21 mouse cellular contexts compared by ENCODE assay signal in the genomic region with DNA sequence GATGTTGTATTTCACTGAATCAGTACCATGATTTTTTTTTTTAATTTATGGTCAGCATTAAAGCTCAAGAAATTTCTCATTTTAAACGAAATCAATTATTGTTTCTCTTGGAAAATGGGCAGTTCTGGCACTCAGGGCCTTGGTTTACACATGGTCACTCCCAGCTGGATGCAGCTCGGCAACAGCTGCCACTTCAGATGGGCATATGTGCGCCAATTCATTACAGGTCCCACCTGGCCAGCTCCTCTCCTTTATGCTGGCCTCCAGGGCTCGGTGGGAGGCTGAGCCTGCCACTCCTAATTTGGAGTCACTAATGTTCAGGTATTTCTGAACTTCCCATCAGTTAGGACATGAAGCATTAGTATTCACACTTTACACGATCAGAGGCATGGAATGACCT.
DNase-seq lines count a peak whose midpoint lies in the region; ATAC-seq and TF ChIP-seq lines count a peak whose summit lies in the region.
"Had no signal": no experiment of that assay in that cellular context is flagged by ENCODE, and none has a peak within 500 bp of the region (broad histone marks: within the 10 kb centered on the region; RNA-seq: fewer than 3 reads in every experiment).

No protein-coding gene starts in this region.

- no peaks in the 10 kb centered on the region for H3K9me3 ChIP-seq in forebrain, embryonic 13.5 days (replicated peaks)
- H3K9me3 ChIP-seq: embryonic facial prominence, embryonic 10.5 days; forebrain, embryonic 15.5 days; heart, embryonic 15.5 days; hindbrain, embryonic 10.5 days; hindbrain, embryonic 15.5 days had no signal

- intact Hi-C loops in heart, postnatal 25 days (cut with DNase I), result no loop called here

- peak; percentile 33; the same call in 1 of the 2 replicates for ATAC-seq in cerebellum, adult (ENCODE audit: insufficient number of reproducible peaks, low FRiP score, low TSS enrichment)
- ATAC-seq in forebrain, embryonic 13.5 days, result no peak
- ATAC-seq: forebrain, embryonic 15.5 days; inflammation-experienced regulatory T-cells, adult 6 months had no signal

- H3K4me3 ChIP-seq in cerebellum, adult 2 months (replicated peaks; ENCODE audit: insufficient read depth, low read depth, low read length), result no peak overlapping the region
- no peak overlapping the region for H3K4me3 ChIP-seq in forebrain, embryonic 13.5 days
- H3K4me3 ChIP-seq: embryonic facial prominence, embryonic 10.5 days; forebrain, embryonic 15.5 days; heart, adult 2 months; heart, embryonic 15.5 days; hindbrain, embryonic 10.5 days; hindbrain, embryonic 15.5 days had no signal

- no peak overlapping the region for H3K27ac ChIP-seq in cerebellum, adult 2 months (ENCODE audit: insufficient read depth, low read length)
- H3K27ac ChIP-seq in forebrain, embryonic 13.5 days, result no peak overlapping the region
- H3K27ac ChIP-seq: embryonic facial prominence, embryonic 10.5 days; forebrain, embryonic 15.5 days; heart, adult 2 months; heart, embryonic 15.5 days; hindbrain, embryonic 10.5 days; hindbrain, embryonic 15.5 days had no signal

- no peaks in the 10 kb centered on the region for H3K36me3 ChIP-seq in forebrain, embryonic 13.5 days (ENCODE audit: poor library complexity, severe bottlenecking)
- H3K36me3 ChIP-seq: embryonic facial prominence, embryonic 10.5 days; forebrain, embryonic 15.5 days; heart, embryonic 15.5 days; hindbrain, embryonic 10.5 days; hindbrain, embryonic 15.5 days had no signal

- 14% methylated on average over 5 of the region's 5 CpGs for WGBS in cerebellum, adult 2 months
- 74% methylated on average over 5 of the region's 5 CpGs for WGBS in forebrain, embryonic 13.5 days

- no peak for TF ChIP-seq CTCF in cerebellum, adult 2 months (IDR thresholded peaks at IDR 0.05; ENCODE audit: borderline replicate concordance, insufficient read depth, low read depth, low read length)

- no peak for TF ChIP-seq POLR2A in cerebellum, adult 2 months (IDR thresholded peaks at IDR 0.05; ENCODE audit: borderline replicate concordance, insufficient read depth, low read length)

- H3K9ac ChIP-seq in forebrain, embryonic 13.5 days, result no peak overlapping the region
- H3K9ac ChIP-seq: forebrain, embryonic 15.5 days; heart, embryonic 15.5 days; hindbrain, embryonic 15.5 days had no signal

- no peak overlapping the region for H3K4me2 ChIP-seq in forebrain, embryonic 13.5 days
- H3K4me2 ChIP-seq: forebrain, embryonic 15.5 days; heart, embryonic 11.5 days; heart, embryonic 15.5 days; hindbrain, embryonic 15.5 days had no signal

- H3K4me1 ChIP-seq in cerebellum, adult 2 months (ENCODE audit: control insufficient read depth, insufficient read depth, low read length), result peaks cover 7% of the 10 kb centered on the region
- H3K4me1 ChIP-seq in forebrain, embryonic 13.5 days, result 0 out of 2 replicates have a peak, but pooled peaks cover 4% of the 10 kb centered on the region
- H3K4me1 ChIP-seq: embryonic facial prominence, embryonic 10.5 days; forebrain, embryonic 15.5 days; heart, embryonic 15.5 days; hindbrain, embryonic 10.5 days had no signal

- peak; percentile 42 for DNase-seq in brain, adult 2 months (ENCODE audit: low read depth, low spot score)
- peak; percentile 44 to 57 for DNase-seq in cerebellum, adult 2 months
- DNase-seq in cerebellum, postnatal 10 days, result peak; percentile 83 to 85
- no peak for DNase-seq in frontal cortex, postnatal 10 days (ENCODE audit: low spot score in 2 of 2)
- no peak for DNase-seq in adrenal gland, postnatal 4 days (ENCODE audit: low spot score in 2 of 2)
- DNase-seq in heart, postnatal 25 days (ENCODE audit: low spot score), result no peak
- DNase-seq: adrenal gland, postnatal 10 days; gastrocnemius, postnatal 14 days; heart, adult 2 months; heart, postnatal 14 days; kidney, adult 11 months; kidney, adult 9 months had no signal

- H3K27me3 ChIP-seq in cerebellum, adult 2 months (ENCODE audit: control insufficient read depth, insufficient read depth, low read length), result no peaks in the 10 kb centered on the region
- no peaks in the 10 kb centered on the region for H3K27me3 ChIP-seq in forebrain, embryonic 13.5 days
- H3K27me3 ChIP-seq: forebrain, embryonic 15.5 days; heart, embryonic 15.5 days; hindbrain, embryonic 15.5 days had no signal

Comparison
In these comparisons a context has a peak if more than half of its experiments do, and no peak if none do; other contexts are left out.
1. DNase-seq: peak in brain, adult 2 months (single experiment), cerebellum, adult 2 months (2 of 2) and cerebellum, postnatal 10 days (2 of 2); none in frontal cortex, postnatal 10 days (0 of 2), adrenal gland, postnatal 4 days (0 of 2) and heart, postnatal 25 days (single experiment).